Mouse (Mus musculus) C2C12 (cell line): ENCODE results near the gene Phf14.

Source experiments
- CEBPB ChIP-seq: IDR thresholded peaks from one replicate; pipeline ENCODE4 v1.6.1; 2011; ENCODE audit warnings: low read depth, mild to moderate bottlenecking, control low read depth, moderate library complexity
- CTCF ChIP-seq: IDR thresholded peaks from one replicate; pipeline ENCODE4 v1.5.1; 2011; ENCODE audit not compliant: control insufficient read depth, insufficient read depth, insufficient read length
- MYOG ChIP-seq: IDR thresholded peaks from one replicate; pipeline ENCODE4 v1.6.1; 2011; ENCODE audit not compliant: control insufficient read depth, insufficient read length; ENCODE audit errors: extremely low read depth

DNA sequence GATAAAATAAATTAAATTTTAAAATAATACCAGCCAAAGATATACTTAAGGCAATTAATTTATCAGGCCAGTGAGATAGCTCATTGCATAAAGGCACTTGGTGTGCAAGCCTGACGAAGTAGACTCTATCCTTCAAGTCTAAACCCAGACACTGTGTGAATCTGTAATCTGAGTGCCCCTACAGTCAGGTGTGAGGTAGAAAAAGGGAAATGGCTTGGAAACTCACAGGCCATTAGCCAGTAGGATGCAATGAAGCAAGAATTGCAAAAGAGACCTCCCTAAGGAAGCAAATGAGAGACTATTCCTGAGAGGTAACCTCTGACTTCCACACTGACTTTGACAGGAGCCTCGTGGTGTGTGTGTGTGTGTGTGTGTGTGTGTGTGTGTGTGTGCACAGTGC is 145.3 kb downstream of the Phf14 start:
- TF ChIP-seq CTCF (no peak), CEBPB (no peak), MYOG (no peak)
